Mouse (Mus musculus): ENCODE measurements around the gene Pxn. TPM values are rescaled to one million over a fixed set of nuclear protein-coding genes. Genes with fewer than 3 reads are reported as not detected.

Pxn gene
- total and polyA plus RNA-seq, 2 experiments, result 10.5 to 40.2 TPM

DNA sequence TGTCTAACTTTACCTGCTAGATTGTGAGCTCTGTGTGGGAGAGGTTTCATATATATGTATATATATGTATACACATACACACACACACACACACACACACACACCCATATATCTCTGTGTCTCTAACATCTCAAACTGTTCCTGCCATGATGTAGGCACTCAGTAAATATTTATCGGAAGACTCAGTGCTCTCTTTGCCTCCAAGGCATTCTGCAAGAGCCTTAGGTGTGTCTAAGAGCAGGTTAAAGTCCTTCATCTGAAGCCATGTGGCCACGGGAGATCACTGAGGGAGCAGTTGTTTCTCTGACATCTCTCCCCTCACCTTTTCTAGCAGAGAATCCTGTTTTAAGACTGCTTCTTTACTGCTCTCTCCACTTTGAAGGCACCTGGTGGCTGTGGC lies 85.0 kb downstream of the Pxn start:
- WGBS, result 92% methylated on average over 2 of the region's 2 CpGs
- no peaks in the 10 kb centered on the region for H3K4me1 ChIP-seq (ENCODE audit: control insufficient read depth, insufficient read depth, low read length)
- peaks cover 30% of the 10 kb centered on the region; the same call in 1 of the 2 replicates for H3K36me3 ChIP-seq (ENCODE audit: control insufficient read depth, insufficient read depth, low read length)
- no peak overlapping the region for H3K4me3 ChIP-seq (ENCODE audit: insufficient read depth, low read depth, low read length)
- no peak overlapping the region for H3K27ac ChIP-seq (replicated peaks; ENCODE audit: insufficient read depth, low read depth, low read length)
- TF ChIP-seq POLR2A (IDR thresholded peaks at IDR 0.05; ENCODE audit: extremely low read depth, insufficient read depth, low read length) (no peak), CTCF (IDR thresholded peaks at IDR 0.05; ENCODE audit: low read depth, low read length) (no peak)
- no peaks in the 10 kb centered on the region for H3K79me2 ChIP-seq (ENCODE audit: control insufficient read depth, insufficient read depth, low read length)
- no peak for DNase-seq (ENCODE audit: extremely low read depth, low read depth, low spot score)
- H3K27me3 ChIP-seq (ENCODE audit: control insufficient read depth, insufficient read depth, low read length), result no peaks in the 10 kb centered on the region
- H3K9ac ChIP-seq (ENCODE audit: low read depth, low read length), result no peak overlapping the region

DNA sequence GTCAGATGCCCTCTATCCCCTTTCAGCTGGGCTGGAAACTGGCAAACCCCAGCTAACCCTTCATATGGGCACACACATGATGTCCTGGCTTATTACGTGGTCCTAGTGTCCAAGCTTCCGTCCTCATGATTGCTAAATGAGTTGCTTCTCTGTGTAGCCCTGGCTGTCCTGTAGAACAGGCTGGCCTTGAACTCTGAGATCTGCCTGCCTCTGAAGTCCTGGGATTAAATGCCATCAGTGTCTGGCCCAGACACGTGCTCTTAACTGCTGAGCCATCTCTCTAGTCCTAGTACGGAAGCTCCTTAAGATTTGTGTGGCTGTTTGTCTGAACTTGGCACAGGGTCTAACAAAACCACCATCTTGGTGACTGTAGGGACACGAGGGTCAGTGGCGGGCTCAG lies 97.1 kb downstream of the Pxn start:
- TF ChIP-seq CTCF (IDR thresholded peaks at IDR 0.05; ENCODE audit: low read depth, low read length) (no peak), POLR2A (IDR thresholded peaks at IDR 0.05; ENCODE audit: extremely low read depth, insufficient read depth, low read length) (no peak)
- Histone ChIP-seq H3K9ac (ENCODE audit: low read depth, low read length) (no peak overlapping the region), H3K27ac (replicated peaks; ENCODE audit: insufficient read depth, low read depth, low read length) (no peak overlapping the region), H3K36me3 (ENCODE audit: control insufficient read depth, insufficient read depth, low read length) (peaks cover 21% of the 10 kb centered on the region; the same call in 1 of the 2 replicates), H3K4me1 (ENCODE audit: control insufficient read depth, insufficient read depth, low read length) (no peaks in the 10 kb centered on the region), H3K4me3 (ENCODE audit: insufficient read depth, low read depth, low read length) (no peak overlapping the region), H3K27me3 (ENCODE audit: control insufficient read depth, insufficient read depth, low read length) (no peaks in the 10 kb centered on the region), H3K79me2 (ENCODE audit: control insufficient read depth, insufficient read depth, low read length) (peaks cover 2% of the 10 kb centered on the region; the same call in 1 of the 2 replicates)
- no peak for DNase-seq (ENCODE audit: extremely low read depth, low read depth, low spot score)
- 88% methylated on average over 6 of the region's 6 CpGs for WGBS

Other genes starting within 250 kb of the Pxn start
- 32.1 and 42.9 TPM in 2 replicates for gene Rnf10, start 233.8 kb upstream of the Pxn start, total RNA-seq (2014; rRNA removed)
- 79.2 and 81.3 TPM in 2 replicates for gene Rnf10, start 233.8 kb upstream of the Pxn start, polyA plus RNA-seq (2012; rRNA removed)
- gene Coq5, start 227.0 kb upstream of the Pxn start, total RNA-seq (2014; rRNA removed), result 20.7 and 24.6 TPM in 2 replicates
- gene Coq5, start 227.0 kb upstream of the Pxn start, polyA plus RNA-seq (2012; rRNA removed), result 13.7 and 13.9 TPM in 2 replicates
- gene Dynll1, start 205.7 kb upstream of the Pxn start, total RNA-seq (2014; rRNA removed), result 13.1 and 24.1 TPM in 2 replicates
- 24.3 and 25.8 TPM in 2 replicates for gene Dynll1, start 205.7 kb upstream of the Pxn start, polyA plus RNA-seq (2012; rRNA removed)
- gene Srsf9, start 179.5 kb upstream of the Pxn start, total RNA-seq (2014; rRNA removed), result 17.0 and 21.7 TPM in 2 replicates
- gene Srsf9, start 179.5 kb upstream of the Pxn start, polyA plus RNA-seq (2012; rRNA removed), result 25.2 and 25.3 TPM in 2 replicates
- 6.3 and 8.6 TPM in 2 replicates for gene Gatc, start 165.5 kb upstream of the Pxn start, total RNA-seq (2014; rRNA removed)
- gene Gatc, start 165.5 kb upstream of the Pxn start, polyA plus RNA-seq (2012; rRNA removed), result 11.0 and 12.7 TPM in 2 replicates
- gene Triap1, start 165.5 kb upstream of the Pxn start, total RNA-seq (2014; rRNA removed), result 12.9 and 14.5 TPM in 2 replicates
- 11.4 and 11.8 TPM in 2 replicates for gene Triap1, start 165.5 kb upstream of the Pxn start, polyA plus RNA-seq (2012; rRNA removed)
- 422 and 505 TPM in 2 replicates for gene Cox6a1, start 157.7 kb upstream of the Pxn start, total RNA-seq (2014; rRNA removed)
- gene Cox6a1, start 157.7 kb upstream of the Pxn start, polyA plus RNA-seq (2012; rRNA removed), result 2,238 and 2,515 TPM in 2 replicates
- not detected in 2 replicates for gene Msi1, start 77.1 kb upstream of the Pxn start, total RNA-seq (2014; rRNA removed)
- gene Msi1, start 77.1 kb upstream of the Pxn start, polyA plus RNA-seq (2012; rRNA removed), result 0.09 and 0.35 TPM in 2 replicates
- 0.40 and 2.7 TPM in 2 replicates for gene Pla2g1b, start 40.4 kb upstream of the Pxn start, total RNA-seq (2014; rRNA removed)
- not detected in 2 replicates for gene Pla2g1b, start 40.4 kb upstream of the Pxn start, polyA plus RNA-seq (2012; rRNA removed)
- gene Sirt4, start 22.0 kb upstream of the Pxn start, total RNA-seq (2014; rRNA removed), result 11.5 and 15.0 TPM in 2 replicates
- 26.1 and 26.6 TPM in 2 replicates for gene Sirt4, start 22.0 kb upstream of the Pxn start, polyA plus RNA-seq (2012; rRNA removed)
- 709 and 835 TPM in 2 replicates for gene Rplp0, start 52.8 kb downstream of the Pxn start, total RNA-seq (2014; rRNA removed)
- gene Rplp0, start 52.8 kb downstream of the Pxn start, polyA plus RNA-seq (2012; rRNA removed), result 607 and 623 TPM in 2 replicates
- gene Gcn1l1, start 58.6 kb downstream of the Pxn start, total RNA-seq (2014; rRNA removed), result 14.8 and 18.3 TPM in 2 replicates
- gene Gcn1l1, start 58.6 kb downstream of the Pxn start, polyA plus RNA-seq (2012; rRNA removed), result 23.2 and 28.8 TPM in 2 replicates
- gene Rab35, start 125.2 kb downstream of the Pxn start, total RNA-seq (2014; rRNA removed), result 5.5 and 7.0 TPM in 2 replicates
- gene Rab35, start 125.2 kb downstream of the Pxn start, polyA plus RNA-seq (2012; rRNA removed), result 20.1 and 21.3 TPM in 2 replicates
- 1.1 and 1.5 TPM in 2 replicates for gene Bicdl1, start 224.9 kb downstream of the Pxn start, total RNA-seq (2014; rRNA removed)
- gene Bicdl1, start 224.9 kb downstream of the Pxn start, polyA plus RNA-seq (2012; rRNA removed), result 3.1 and 3.9 TPM in 2 replicates

All from liver, adult 2 months (tissue).